Mouse (Mus musculus): ENCODE results near the gene Klf1.
"Not testable (repeated sequence)": the region's sequence is repeated elsewhere in the genome, so short reads cannot be mapped to it uniquely, and the experiment has no call there.

Klf1 gene

GRCm38 (mm10) chr8:84907493-84907892, 5.8 kb downstream of the Klf1 start:
- no peak for DNase-seq (ENCODE audit: low read depth, low spot score)

- DNase-seq (ENCODE audit: low read depth, low spot score) = not testable (repeated sequence)
These were observed 6.3 kb downstream of the Klf1 start for GRCm38 (mm10) chr8:84907979-84908378.

GRCm38 (mm10) chr8:84908421-84909161, 6.9 kb downstream of the Klf1 start, which contains the start of gene Dnase2a:
Gene Dnase2a, plus strand, starts transcription at chr8:84908560.
- DNase-seq (ENCODE audit: low read depth, low spot score) = peak; percentile 57

GRCm38 (mm10) chr8:84909162-84909767, 7.5 kb downstream of the Klf1 start:
- DNase-seq (ENCODE audit: low read depth, low spot score) = no peak

GRCm38 (mm10) chr8:84909949-84910348, 8.2 kb downstream of the Klf1 start:
- no peak for DNase-seq (ENCODE audit: low read depth, low spot score)

- DNase-seq (ENCODE audit: low read depth, low spot score) = no peak
These were observed 8.8 kb downstream of the Klf1 start for GRCm38 (mm10) chr8:84910551-84910950.

GRCm38 (mm10) chr8:84911854-84912253, 10.1 kb downstream of the Klf1 start:
- no peak for DNase-seq (ENCODE audit: low read depth, low spot score)

- DNase-seq (ENCODE audit: low read depth, low spot score) = no peak
These were observed 10.7 kb downstream of the Klf1 start for GRCm38 (mm10) chr8:84912391-84912790.

- no peak for DNase-seq (ENCODE audit: low read depth, low spot score)
These were observed 11.3 kb downstream of the Klf1 start for GRCm38 (mm10) chr8:84912895-84913501.

- no peak for DNase-seq (ENCODE audit: low read depth, low spot score)
These were observed 11.8 kb downstream of the Klf1 start for GRCm38 (mm10) chr8:84913502-84913900.

- no peak for DNase-seq (ENCODE audit: low read depth, low spot score)
These were observed 12.2 kb downstream of the Klf1 start for GRCm38 (mm10) chr8:84913960-84914359.

GRCm38 (mm10) chr8:84915269-84915668, 13.5 kb downstream of the Klf1 start:
- no peak for DNase-seq (ENCODE audit: low read depth, low spot score)

- DNase-seq (ENCODE audit: low read depth, low spot score) = no peak
These were observed 16.1 kb downstream of the Klf1 start for GRCm38 (mm10) chr8:84917781-84918180.

GRCm38 (mm10) chr8:84918646-84919045, 16.9 kb downstream of the Klf1 start:
- DNase-seq (ENCODE audit: low read depth, low spot score) = no peak

GRCm38 (mm10) chr8:84921596-84921995, 19.9 kb downstream of the Klf1 start:
- DNase-seq (ENCODE audit: low read depth, low spot score) = no peak

GRCm38 (mm10) chr8:84925557-84925956, 23.8 kb downstream of the Klf1 start:
- no peak for DNase-seq (ENCODE audit: low read depth, low spot score)

- DNase-seq (ENCODE audit: low read depth, low spot score) = no peak
These were observed 25.8 kb downstream of the Klf1 start for GRCm38 (mm10) chr8:84927513-84927912.

- DNase-seq (ENCODE audit: low read depth, low spot score) = no peak
These were observed 27.0 kb downstream of the Klf1 start for GRCm38 (mm10) chr8:84928456-84929306.

- no peak for DNase-seq (ENCODE audit: low read depth, low spot score)
These were observed 28.9 kb downstream of the Klf1 start for GRCm38 (mm10) chr8:84930582-84930981.

- no peak for DNase-seq (ENCODE audit: low read depth, low spot score)
These were observed 32.2 kb downstream of the Klf1 start for GRCm38 (mm10) chr8:84933767-84934559.

GRCm38 (mm10) chr8:84934860-84935259, 33.1 kb downstream of the Klf1 start:
- DNase-seq (ENCODE audit: low read depth, low spot score) = no peak

Data from brain, embryonic 18.5 days (tissue).